Mouse (Mus musculus) G1E-ER4 (cell line): ENCODE data around the gene Thsd4. TPM values are rescaled to one million over a fixed set of nuclear protein-coding genes. Genes with fewer than 3 reads are reported as not detected.

Experiments
- GATA1 ChIP-seq: IDR thresholded peaks from one replicate; pipeline ENCODE4 v1.8.0; 2012; ENCODE audit warnings: low read length, inconsistent platforms
- polyA plus RNA-seq: library from polyadenylated mRNA; stranded (reverse); fragments of >175 nt; gene quantifications from 2 replicates; pipeline ENCODE4 v1.2.3, GENCODE M21; 2012

Gene Thsd4
- polyA plus RNA-seq, 1 experiment, result 13.1 TPM

DNA sequence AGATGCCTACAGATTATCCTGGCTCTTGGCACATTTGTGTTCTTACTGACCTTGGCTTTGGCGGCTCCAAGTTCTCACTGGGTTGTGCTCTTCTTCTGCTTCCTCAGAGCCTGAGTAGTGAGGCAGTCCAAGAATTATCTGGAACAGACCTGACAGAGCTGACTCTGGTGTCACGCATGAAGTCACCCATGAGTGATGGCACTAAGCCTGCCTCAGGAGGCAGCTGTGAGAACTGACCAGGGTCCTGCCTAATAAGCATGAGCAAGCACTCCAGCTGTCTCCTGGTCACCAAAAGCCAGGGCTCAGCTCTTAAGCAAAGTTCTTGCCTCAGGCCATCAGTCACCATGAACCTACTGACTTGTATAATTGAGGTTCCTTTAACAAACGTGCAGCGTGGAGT, 89.9 kb downstream of the Thsd4 start:
- no peak for TF ChIP-seq GATA1

- TF ChIP-seq GATA1, result no peak
These were observed 91.8 kb downstream of the Thsd4 start for GRCm38 (mm10) chr9:60430017-60430416.

DNA sequence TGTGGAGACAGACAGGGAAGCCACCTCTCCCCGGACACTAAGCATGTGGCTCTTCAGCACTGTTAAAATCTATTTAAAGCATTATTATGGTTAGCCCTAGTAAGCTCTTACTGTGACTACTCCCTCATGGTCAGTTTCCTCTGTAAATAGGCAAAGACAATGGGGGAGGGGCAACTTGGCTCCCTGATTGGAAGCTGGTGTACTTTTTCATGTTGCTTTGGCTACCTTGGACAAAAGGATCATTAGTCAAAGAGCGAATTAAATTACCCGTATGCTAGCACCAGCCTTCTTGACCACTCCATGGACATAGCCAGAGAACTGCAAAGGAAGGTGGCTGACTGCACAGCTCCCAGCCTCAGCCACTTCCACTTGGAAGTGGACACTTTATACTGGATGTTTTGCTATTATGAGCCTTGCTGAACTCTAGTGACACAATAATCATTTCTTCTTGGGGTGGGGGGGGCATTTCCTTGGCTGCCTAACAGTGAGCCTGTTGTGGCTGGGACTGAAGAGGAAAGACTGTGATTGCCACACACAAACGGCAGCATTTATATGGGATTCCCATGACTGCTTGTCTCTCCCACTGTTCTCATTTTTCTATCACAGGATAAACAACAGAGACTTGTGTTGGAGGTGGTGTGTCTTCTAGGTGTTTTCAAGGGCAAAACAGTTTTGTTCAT, 107.6 kb downstream of the Thsd4 start:
- no peak for TF ChIP-seq GATA1

DNA sequence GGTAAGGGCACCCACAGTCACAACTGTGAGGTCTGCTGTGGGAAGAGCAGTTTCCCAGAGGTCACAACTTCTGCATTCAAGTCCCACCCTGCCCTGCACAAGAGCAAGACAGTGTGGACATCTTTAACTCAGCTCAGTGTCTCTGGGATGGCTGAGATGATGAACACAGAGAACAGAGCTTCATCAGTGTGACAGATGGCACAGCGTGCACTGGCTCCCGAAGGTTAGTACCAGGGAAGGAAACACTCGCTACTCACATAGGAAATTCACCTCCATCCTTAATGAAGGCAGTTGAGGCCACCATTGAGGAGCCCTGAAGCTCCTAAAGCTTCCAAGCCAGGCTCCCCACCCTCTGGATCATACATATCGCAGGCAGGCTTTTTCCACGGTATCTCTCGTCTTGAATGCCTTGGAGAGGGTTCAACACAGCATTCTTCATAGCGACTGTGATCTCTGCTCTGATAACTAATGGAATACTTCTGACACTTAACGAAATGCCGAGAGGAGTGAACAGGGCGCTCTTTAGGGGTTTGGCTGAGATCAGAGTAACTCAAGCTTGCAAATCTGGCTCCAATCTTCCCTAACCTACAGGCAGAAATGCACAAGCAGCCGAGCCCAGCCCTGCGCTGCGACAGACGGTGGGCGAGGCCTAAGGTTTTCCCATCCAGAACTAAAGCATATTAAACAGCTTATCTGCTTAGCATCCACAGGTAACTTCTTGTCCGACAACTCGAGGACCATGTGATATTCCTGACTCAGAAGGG, 110.8 kb downstream of the Thsd4 start:
- no peak for TF ChIP-seq GATA1

- TF ChIP-seq GATA1, result no peak
These were observed 114.5 kb downstream of the Thsd4 start for GRCm38 (mm10) chr9:60407374-60407773.

DNA sequence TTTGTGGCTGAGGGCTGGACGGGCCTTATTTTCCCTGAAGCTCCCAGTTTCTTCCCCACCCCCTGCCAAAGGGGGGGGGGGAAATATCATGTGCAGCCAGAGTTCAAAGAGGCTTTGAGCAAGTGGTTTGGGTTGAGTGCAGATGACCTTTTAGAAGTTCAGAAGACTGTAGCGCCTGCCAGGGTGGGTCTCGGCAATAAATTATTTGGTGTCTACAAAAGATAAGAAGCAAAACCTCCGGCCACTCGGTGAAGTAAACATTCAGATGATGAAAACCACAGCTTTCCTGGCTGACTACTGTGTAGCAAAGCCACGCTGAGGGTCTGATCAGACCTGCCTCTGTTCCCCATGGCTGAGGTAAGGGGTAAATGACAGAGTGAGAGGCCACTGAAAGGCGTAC, 116.1 kb downstream of the Thsd4 start:
- no peak for TF ChIP-seq GATA1

- no peak for TF ChIP-seq GATA1
These were observed 119.2 kb downstream of the Thsd4 start for GRCm38 (mm10) chr9:60402681-60403080.

GRCm38 (mm10) chr9:60400001-60400400, 121.8 kb downstream of the Thsd4 start:
- peak; percentile 85 for TF ChIP-seq GATA1

GRCm38 (mm10) chr9:60398073-60398472, 123.8 kb downstream of the Thsd4 start:
- TF ChIP-seq GATA1, result no peak

DNA sequence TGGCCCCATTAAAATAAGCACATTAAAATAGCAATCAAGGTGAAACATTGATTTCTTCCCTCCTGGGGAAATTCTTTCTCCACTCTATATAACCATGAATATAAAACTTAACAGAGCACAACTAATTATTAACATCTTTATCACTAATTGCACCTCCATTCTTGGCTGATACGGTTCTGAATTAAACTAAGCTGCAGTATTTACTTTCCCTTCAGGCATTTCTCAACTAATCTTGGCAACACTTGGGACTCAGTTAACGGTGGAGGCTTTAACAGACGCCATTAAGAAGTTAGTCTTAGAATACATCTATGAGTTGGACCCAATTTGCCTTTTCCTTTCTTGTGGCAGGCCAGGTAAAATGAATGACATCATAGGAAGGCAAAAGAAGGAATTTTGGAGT, 125.8 kb downstream of the Thsd4 start:
- TF ChIP-seq GATA1, result no peak

DNA sequence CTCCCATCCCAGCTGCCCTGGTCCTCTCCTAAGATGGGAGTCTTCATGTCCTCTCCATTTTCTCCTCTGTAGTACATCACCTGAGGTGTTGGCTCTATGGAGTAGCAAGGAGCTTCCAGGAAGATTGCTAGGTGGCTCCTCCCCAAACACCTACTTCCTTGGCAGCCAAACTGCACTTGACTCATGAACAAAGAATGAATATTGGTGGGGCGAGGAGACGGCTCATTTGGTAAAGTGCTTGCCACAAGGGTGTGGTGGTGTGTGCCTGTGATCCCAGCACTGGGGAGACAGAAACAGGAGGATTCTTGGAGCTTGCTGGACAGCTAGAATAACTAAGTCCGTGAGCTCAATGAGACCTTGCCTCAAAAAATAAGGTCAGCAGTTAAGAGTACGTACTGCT, 128.9 kb downstream of the Thsd4 start:
- TF ChIP-seq GATA1, result no peak

DNA sequence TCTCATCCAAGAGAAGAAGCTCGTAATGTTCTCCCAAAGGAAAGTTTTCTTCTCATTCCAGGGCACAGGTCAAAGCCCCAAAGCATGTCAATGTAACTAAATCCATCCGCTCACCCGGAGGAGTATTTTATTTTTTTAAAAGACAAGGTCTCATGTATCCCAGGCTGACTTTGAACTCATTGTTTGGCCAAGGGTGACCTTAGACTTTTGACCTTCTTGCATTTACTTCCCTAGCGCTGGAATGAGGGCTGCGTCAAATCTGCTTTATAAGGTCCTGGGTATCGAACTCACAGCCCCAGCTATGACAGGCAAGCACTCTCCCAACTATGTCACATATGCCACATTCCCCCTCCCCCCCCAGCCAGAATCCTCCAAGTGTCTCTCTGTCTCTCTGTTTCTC, 137.1 kb downstream of the Thsd4 start:
- TF ChIP-seq GATA1, result no peak

DNA sequence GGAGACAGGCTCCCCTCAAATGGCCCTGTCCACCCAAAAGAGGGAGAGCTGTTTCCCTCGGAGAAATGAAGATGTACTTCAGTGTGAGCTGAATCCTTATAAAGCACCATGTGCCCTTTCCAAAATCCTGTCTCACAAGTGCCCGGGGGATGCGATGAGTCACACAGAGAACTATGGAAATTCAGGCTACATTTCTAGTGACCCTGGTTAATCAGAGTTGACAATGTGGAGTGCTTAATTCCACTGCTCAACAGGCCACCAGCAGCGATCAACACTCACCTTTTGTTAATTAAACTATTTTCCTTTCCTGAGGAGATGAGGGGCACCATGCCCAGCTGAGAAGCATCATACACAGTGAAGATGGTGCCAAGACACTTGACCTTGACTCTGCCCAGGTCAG, 138.9 kb downstream of the Thsd4 start:
- TF ChIP-seq GATA1, result no peak

GRCm38 (mm10) chr9:60382526-60382925, 139.3 kb downstream of the Thsd4 start:
- TF ChIP-seq GATA1, result no peak

DNA sequence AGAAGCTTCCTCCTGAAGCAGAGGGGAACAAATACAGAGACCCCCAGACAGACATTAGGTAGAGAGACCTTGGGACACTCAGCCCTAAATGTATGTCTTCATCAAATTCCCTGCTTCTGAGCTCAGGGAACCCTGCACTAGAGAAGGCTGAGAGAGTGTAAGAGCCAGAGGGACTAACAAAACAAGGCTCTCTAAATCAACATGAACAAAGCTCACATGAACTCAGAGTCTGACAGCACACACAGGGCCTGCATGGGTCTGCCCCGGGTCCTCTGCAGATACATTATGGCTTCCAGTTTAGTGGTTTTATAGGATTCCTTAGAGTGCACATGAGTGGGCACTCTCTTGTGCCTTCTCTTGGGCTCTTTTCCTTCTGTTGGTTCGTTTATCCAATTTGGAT, 140.8 kb downstream of the Thsd4 start:
- no peak for TF ChIP-seq GATA1

- no peak for TF ChIP-seq GATA1
These were observed 141.3 kb downstream of the Thsd4 start for GRCm38 (mm10) chr9:60380550-60380949.

DNA sequence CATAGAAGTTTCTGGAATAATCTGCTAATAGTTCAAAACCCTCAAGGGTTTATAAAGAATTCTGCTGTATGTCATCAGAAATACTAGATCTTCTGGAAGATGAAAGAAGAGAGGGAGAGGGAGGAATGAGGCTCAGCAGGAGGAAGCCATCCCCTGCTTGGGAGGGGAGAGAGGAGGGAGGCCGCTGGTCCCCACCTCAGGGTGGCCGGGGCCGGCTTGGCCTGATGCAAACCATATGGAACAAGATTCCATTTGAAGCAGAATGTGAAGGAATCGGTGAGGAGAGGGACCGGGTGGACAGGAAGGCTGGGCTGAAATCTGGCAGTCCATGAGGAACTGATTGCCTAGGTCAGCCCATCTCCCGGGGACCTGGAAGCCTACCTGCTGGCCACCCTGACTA, 143.6 kb downstream of the Thsd4 start:
- TF ChIP-seq GATA1, result no peak
